Mouse (Mus musculus) layer of hippocampus, adult 8-10 months (tissue): ENCODE data around the gene Ptch1. TPM values are rescaled to one million over a fixed set of nuclear protein-coding genes. Genes with fewer than 3 reads are reported as not detected.

ENCODE experiments used
- DNase-seq, 2 experiments: peaks; one replicate each; pipeline ENCODE4 v3.0.0; 2022; ENCODE audit warnings: low spot score in 2 of 2
- total RNA-seq, 4 experiments: library from RNA; stranded (reverse); gene quantifications; 2 replicates each; pipeline ENCODE4 v1.2.4; 2022

Ptch1 gene
- total RNA-seq, 4 experiments from 2014 or later: 43.2 to 67.4 (median 50.6) TPM

DNA sequence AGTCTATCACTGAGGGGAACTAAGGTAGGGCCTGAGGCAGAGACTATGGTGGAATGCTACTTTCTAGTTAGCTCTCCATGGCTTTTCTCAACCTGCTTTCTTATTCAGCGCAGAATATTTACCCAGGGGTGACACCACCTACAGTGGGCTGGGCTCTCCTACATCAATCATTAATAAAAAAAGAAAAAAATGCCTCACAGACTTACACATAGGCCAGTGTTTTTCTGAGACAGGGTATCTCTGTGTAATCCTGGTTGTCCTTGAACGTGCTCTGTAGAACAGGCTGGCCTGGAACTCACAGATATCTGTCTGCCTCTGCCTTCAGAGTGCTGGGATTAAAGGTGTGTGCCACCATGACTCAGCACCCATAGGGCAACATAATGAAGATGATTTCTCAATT, 73.9 kb downstream of the Ptch1 start:
- no peak for DNase-seq

DNA sequence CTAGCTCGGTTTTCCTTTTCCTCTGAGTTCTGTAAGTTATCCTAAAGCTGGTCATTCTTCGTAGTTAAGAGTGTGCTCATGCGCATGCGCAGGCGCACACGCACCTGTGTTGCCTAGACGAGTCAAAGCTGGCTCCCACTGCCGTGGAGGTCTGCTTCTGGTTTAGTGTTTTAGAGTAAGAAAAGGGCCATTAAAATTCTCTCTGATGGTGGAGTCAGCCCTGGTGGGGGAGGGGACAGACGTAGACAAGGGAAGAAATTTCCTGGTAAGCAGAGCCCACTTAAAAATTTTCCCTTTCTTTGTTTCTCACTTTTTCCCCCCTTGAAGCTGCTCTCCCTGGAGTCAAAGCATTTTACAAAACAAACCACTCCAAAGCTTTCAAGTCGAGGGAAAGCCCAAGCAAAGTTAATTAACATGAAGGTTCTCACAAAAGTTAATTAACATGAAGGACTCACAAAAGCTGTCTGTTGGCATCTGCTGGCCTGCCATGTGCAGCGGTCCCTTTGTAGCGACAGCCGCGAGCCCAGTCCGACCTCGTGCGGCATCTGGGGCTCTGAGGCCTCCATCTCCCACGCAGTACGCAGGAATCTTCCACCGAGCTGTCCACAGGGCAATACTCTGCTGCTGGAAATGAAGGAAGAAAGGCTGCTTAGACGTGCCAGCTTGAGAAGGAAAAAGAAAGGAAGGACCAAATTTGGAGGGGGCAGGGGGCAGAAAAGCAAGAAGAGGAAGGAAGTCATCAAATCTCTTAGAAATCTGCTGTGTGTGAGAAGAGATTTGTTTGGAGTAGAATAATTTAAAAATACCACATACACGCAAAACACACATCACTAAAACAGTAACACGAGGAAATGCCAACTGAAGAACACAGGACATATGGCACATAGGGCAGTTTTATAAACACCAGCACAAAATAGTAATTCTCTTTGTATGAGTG, 76.5 kb downstream of the Ptch1 start, which contains the start of gene Fancc:
Fancc (minus strand) TSS at position 633 of the 937 bp plus-strand sequence.
- no peak for DNase-seq

DNA sequence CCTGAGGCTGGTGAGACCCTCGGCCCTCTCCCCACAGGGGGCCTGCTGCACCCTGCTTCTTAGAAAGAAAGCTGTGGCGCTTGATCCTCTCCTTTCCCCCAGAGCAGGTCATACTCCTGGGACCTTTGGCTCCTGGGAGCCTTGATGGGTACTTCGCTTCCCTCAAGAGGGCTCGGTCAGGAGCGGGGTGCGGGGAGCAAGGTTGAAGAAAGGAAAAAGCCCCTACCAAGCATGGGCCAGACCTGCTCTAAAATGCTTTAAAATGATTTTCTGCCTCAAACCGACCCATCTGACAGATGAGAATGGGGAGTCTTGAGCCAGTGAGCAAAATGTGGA, 85.7 kb downstream of the Ptch1 start:
- DNase-seq: no peak

DNA sequence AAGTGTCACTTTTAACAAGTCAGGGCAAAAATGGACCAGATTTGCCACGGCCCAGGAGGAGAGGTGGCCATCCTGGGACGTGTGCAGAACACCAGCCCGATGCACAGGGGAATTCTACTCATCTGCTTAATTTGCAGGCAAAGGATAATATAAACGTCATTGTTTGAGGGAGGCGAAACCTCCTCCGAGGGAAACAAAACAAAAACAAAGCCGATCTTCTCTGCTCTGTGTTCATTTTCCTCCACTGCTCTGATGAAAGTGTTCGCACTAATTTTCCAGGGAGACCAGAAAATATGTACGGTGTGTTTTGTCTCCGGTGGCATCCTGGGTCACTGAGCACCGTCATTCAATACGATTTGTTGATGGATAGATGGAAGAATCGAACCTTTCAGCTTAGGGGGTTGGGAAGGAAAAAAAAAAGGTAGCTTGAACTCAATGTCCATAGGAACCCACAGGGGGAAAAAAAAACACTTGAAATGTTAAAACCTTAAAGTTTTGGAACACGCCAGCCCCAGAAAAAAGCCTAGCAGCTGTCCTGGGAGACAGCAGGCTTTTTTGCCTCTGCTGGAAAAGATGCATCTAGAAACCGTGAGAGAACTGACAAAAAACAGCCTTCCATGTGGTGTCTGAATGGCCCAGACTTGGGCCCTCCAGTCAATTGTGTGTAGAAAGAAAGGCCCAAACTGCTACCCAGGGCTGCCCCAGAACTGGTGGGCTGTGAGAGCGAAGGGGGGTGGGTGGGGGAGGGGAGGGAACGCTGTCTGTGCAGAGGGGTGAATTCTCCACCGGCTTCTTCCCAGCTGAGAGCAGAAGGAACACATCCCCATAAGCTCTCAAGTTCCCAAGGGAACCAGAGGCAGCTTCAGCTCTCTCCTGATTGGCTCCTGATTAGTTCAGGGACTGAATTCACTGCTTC, 86.3 kb downstream of the Ptch1 start:
- no peak for DNase-seq

DNA sequence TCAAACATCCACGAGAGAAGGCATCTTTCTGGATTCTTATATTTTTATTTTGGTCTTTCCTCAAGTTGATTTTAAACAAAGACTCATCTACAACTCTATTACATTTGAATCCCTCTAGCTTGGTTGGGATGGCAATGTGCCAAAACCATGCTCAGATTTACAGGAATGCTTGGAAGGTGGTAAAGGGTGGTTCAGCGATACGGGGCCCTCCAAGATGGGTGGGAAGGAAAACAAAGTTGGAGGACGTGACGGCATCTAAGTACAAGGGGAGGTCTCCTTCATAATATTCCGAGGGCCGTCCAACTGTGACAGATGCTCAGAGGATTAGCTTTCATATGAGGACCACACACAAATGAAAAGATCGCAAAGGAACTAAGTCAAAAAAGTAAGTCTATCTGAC, 98.0 kb downstream of the Ptch1 start:
- no peak for DNase-seq

Other genes starting within 250 kb of the Ptch1 start
- gene Fancc, start 76.3 kb downstream of the Ptch1 start, total RNA-seq: 10 to 100 TPM in 1 of 4 experiments, 1 to 10 TPM in 3; 6.8 to 10.5 (median 8.4) TPM
- gene Ercc6l2, start 241.6 kb upstream of the Ptch1 start, total RNA-seq: 10 to 100 TPM; 18.8 to 22.9 (median 20.8) TPM